Mouse (Mus musculus) MEL (cell line): ENCODE data around the gene Avl9. TPM values are rescaled to one million over a fixed set of nuclear protein-coding genes. Genes with fewer than 3 reads are reported as not detected.

ENCODE experiments used
- DNase-seq: peaks from one replicate; pipeline ENCODE4 v3.0.0; 2011; ENCODE audit warnings: low read depth, low spot score
- H3K27ac ChIP-seq: 2 replicates; pipeline ENCODE4 v1.5.1; 2012; ENCODE audit warnings: low read depth, mild to moderate bottlenecking, control low read depth, low read length, moderate library complexity; ENCODE audit not compliant: control insufficient read depth
- H3K27me3 ChIP-seq, 2 experiments: fragments of 150-350 bp in 1 of 2; sonication (generic) in 1 of 2; 2 replicates each; pipeline ENCODE4 v1.6.1; 2012; ENCODE audit warnings: low read length in 2 of 2, mild to moderate bottlenecking in 2 of 2, improper control_type of control experiment in 1 of 2, moderate library complexity in 1 of 2; ENCODE audit not compliant: insufficient read depth in 2 of 2, control insufficient read depth in 1 of 2
- H3K36me3 ChIP-seq, 2 experiments: 2 replicates each; pipeline ENCODE4 v1.6.1; 2012 to 2014; ENCODE audit warnings: low read length in 2 of 2, improper control_type of control experiment in 1 of 2, inconsistent platforms in 1 of 2, mild to moderate bottlenecking in 1 of 2; ENCODE audit not compliant: insufficient read depth in 2 of 2, control insufficient read depth in 1 of 2
- H3K4me1 ChIP-seq, 2 experiments: fragments of 150-350 bp in 1 of 2; sonication (generic) in 1 of 2; 2 replicates each; pipeline ENCODE4 v1.6.1; 2012; ENCODE audit warnings: low read length in 2 of 2, improper control_type of control experiment in 1 of 2, mild to moderate bottlenecking in 1 of 2; ENCODE audit not compliant: insufficient read depth in 2 of 2, control insufficient read depth in 1 of 2
- H3K4me3 ChIP-seq, 2 experiments: fragments of 150-350 bp in 1 of 2; sonication (generic) in 1 of 2; 2 replicates each; pipeline ENCODE4 v1.5.1; 2012; ENCODE audit warnings: low read depth in 2 of 2, low read length in 2 of 2, mild to moderate bottlenecking in 2 of 2, moderate library complexity in 2 of 2, control low read depth in 1 of 2, improper control_type of control experiment in 1 of 2; ENCODE audit not compliant: control insufficient read depth in 1 of 2, insufficient read depth in 1 of 2
- H3K79me2 ChIP-seq: 2 replicates; pipeline ENCODE4 v1.6.1; 2012; ENCODE audit warnings: mild to moderate bottlenecking, low read length, moderate library complexity; ENCODE audit not compliant: control insufficient read depth, poor library complexity, insufficient read depth
- H3K9ac ChIP-seq: 2 replicates; pipeline ENCODE4 v1.6.1; 2012; ENCODE audit warnings: low read depth, mild to moderate bottlenecking, control low read depth, low read length, moderate library complexity; ENCODE audit not compliant: control insufficient read depth, poor library complexity, severe bottlenecking
- H3K9me3 ChIP-seq: fragments of 150-350 bp; sonication (generic); replicated peaks from 2 replicates; pipeline ENCODE4 v1.6.1; 2012; ENCODE audit warnings: mild to moderate bottlenecking, low read length, improper control_type of control experiment, moderate library complexity; ENCODE audit not compliant: insufficient read depth
- BHLHE40 ChIP-seq: IDR thresholded peaks from 2 replicates; pipeline ENCODE4 v1.6.1; 2012; ENCODE audit warnings: low read depth, mild to moderate bottlenecking, inconsistent platforms, low read length, improper control_type of control experiment, borderline replicate concordance
- CHD1 ChIP-seq: IDR thresholded peaks from 2 replicates; pipeline ENCODE4 v1.6.1; 2012; ENCODE audit warnings: low read depth, mild to moderate bottlenecking, inconsistent platforms, low read length, improper control_type of control experiment
- CHD2 ChIP-seq: IDR thresholded peaks from 2 replicates; pipeline ENCODE4 v1.6.1; 2011; ENCODE audit warnings: low read length, improper control_type of control experiment
- CTCF ChIP-seq, 3 experiments: IDR thresholded peaks in 2 of 3; conservative IDR thresholded peaks in 1 of 3; 2 replicates each; pipeline ENCODE4 v1.5.1; 2011 to 2012; ENCODE audit warnings: low read length in 3 of 3, low read depth in 2 of 3, mild to moderate bottlenecking in 2 of 3, improper control_type of control experiment in 1 of 3, inconsistent platforms in 1 of 3, mixed read lengths in 1 of 3, moderate library complexity in 1 of 3; ENCODE audit not compliant: control insufficient read depth in 1 of 3, insufficient read depth in 1 of 3, poor library complexity in 1 of 3, severe bottlenecking in 1 of 3
- E2F4 ChIP-seq: IDR thresholded peaks from 2 replicates; pipeline ENCODE4 v1.6.1; 2011; ENCODE audit warnings: low read depth, low read length, improper control_type of control experiment, borderline replicate concordance
- ELF1 ChIP-seq: IDR thresholded peaks from 2 replicates; pipeline ENCODE4 v1.6.1; 2014; ENCODE audit warnings: low read depth, mild to moderate bottlenecking, inconsistent platforms, low read length, improper control_type of control experiment, moderate library complexity
- ETS1 ChIP-seq: IDR thresholded peaks from 2 replicates; pipeline ENCODE4 v1.6.1; 2012; ENCODE audit warnings: low read depth, mild to moderate bottlenecking, inconsistent platforms, low read length, improper control_type of control experiment, moderate library complexity
- GATA1 ChIP-seq: IDR thresholded peaks from 2 replicates; pipeline ENCODE4 v1.6.1; 2011; ENCODE audit warnings: low read depth, low read length, improper control_type of control experiment
- HCFC1 ChIP-seq: IDR thresholded peaks from 2 replicates; pipeline ENCODE4 v1.6.1; 2012; ENCODE audit warnings: low read depth, mild to moderate bottlenecking, inconsistent platforms, low read length, improper control_type of control experiment, moderate library complexity
- KAT2A ChIP-seq: conservative IDR thresholded peaks from 2 replicates; pipeline ENCODE4 v1.6.1; 2012; ENCODE audit warnings: low read depth, low read length, improper control_type of control experiment, inconsistent platforms
- MAZ ChIP-seq: IDR thresholded peaks from 2 replicates; pipeline ENCODE4 v1.6.1; 2012; ENCODE audit warnings: low read depth, mild to moderate bottlenecking, inconsistent platforms, low read length, improper control_type of control experiment
- MXI1 ChIP-seq: IDR thresholded peaks from 2 replicates; pipeline ENCODE4 v1.6.1; 2011; ENCODE audit warnings: mild to moderate bottlenecking, low read depth, low read length, improper control_type of control experiment
- NELFE ChIP-seq: IDR thresholded peaks from 2 replicates; pipeline ENCODE4 v1.6.1; 2011; ENCODE audit warnings: low read depth, low read length, improper control_type of control experiment
- NRF1 ChIP-seq: IDR thresholded peaks from 2 replicates; pipeline ENCODE4 v1.6.1; 2014; ENCODE audit warnings: low read depth, mild to moderate bottlenecking, inconsistent platforms, low read length, improper control_type of control experiment, moderate library complexity; ENCODE audit not compliant: poor library complexity, insufficient read depth, severe bottlenecking
- POLR2A ChIP-seq, 2 experiments: IDR thresholded peaks; 2 replicates each; pipeline ENCODE4 v1.6.1; 2011 to 2012; ENCODE audit warnings: low read length in 2 of 2, mild to moderate bottlenecking in 2 of 2, control low read depth in 1 of 2, improper control_type of control experiment in 1 of 2, low read depth in 1 of 2, moderate library complexity in 1 of 2; ENCODE audit not compliant: control insufficient read depth in 1 of 2, insufficient read depth in 1 of 2, poor library complexity in 1 of 2
- POLR2AphosphoS2 ChIP-seq: IDR thresholded peaks from 2 replicates; pipeline ENCODE4 v1.6.1; 2011; ENCODE audit warnings: low read length, improper control_type of control experiment
- POLR2AphosphoS5 ChIP-seq: IDR thresholded peaks from 2 replicates; pipeline ENCODE4 v1.6.1; 2012; ENCODE audit warnings: low read depth, borderline replicate concordance, mild to moderate bottlenecking, inconsistent platforms, low read length, moderate library complexity, mixed read lengths
- RAD21 ChIP-seq: IDR thresholded peaks from 2 replicates; pipeline ENCODE4 v1.6.1; 2011; ENCODE audit warnings: mild to moderate bottlenecking, low read depth, low read length, improper control_type of control experiment
- RCOR1 ChIP-seq: IDR thresholded peaks from 2 replicates; pipeline ENCODE4 v1.6.1; 2012; ENCODE audit warnings: low read depth, mild to moderate bottlenecking, inconsistent platforms, low read length, improper control_type of control experiment
- SIN3A ChIP-seq: IDR thresholded peaks from 2 replicates; pipeline ENCODE4 v1.6.1; 2012; ENCODE audit warnings: low read length, improper control_type of control experiment, inconsistent platforms
- SMC3 ChIP-seq: IDR thresholded peaks from 2 replicates; pipeline ENCODE4 v1.6.1; 2011; ENCODE audit warnings: low read depth, low read length, improper control_type of control experiment
- TAL1 ChIP-seq: IDR thresholded peaks from 2 replicates; pipeline ENCODE4 v1.6.1; 2012; ENCODE audit warnings: mild to moderate bottlenecking, inconsistent platforms, low read length, moderate library complexity, mixed read lengths
- TBP ChIP-seq: IDR thresholded peaks from 2 replicates; pipeline ENCODE4 v1.8.0; 2011; ENCODE audit warnings: low read depth, low read length, improper control_type of control experiment
- TCF12 ChIP-seq: IDR thresholded peaks from 2 replicates; pipeline ENCODE4 v1.6.1; 2014; ENCODE audit warnings: low read depth, mild to moderate bottlenecking, inconsistent platforms, low read length, improper control_type of control experiment, moderate library complexity
- UBTF ChIP-seq: IDR thresholded peaks from 2 replicates; pipeline ENCODE4 v1.6.1; 2012; ENCODE audit warnings: low read depth, mild to moderate bottlenecking, inconsistent platforms, low read length, improper control_type of control experiment, moderate library complexity, borderline replicate concordance; ENCODE audit not compliant: insufficient read depth
- USF2 ChIP-seq, 2 experiments: IDR thresholded peaks; 2 replicates each; pipeline ENCODE4 v1.6.1; 2011 to 2012; ENCODE audit warnings: improper control_type of control experiment in 2 of 2, low read length in 2 of 2, borderline replicate concordance in 1 of 2, inconsistent platforms in 1 of 2, low read depth in 1 of 2, mild to moderate bottlenecking in 1 of 2; ENCODE audit not compliant: insufficient read depth in 1 of 2
- ZC3H11A ChIP-seq: IDR thresholded peaks from 2 replicates; pipeline ENCODE4 v1.6.1; 2012; ENCODE audit warnings: low read depth, mild to moderate bottlenecking, inconsistent platforms, low read length, improper control_type of control experiment
- ZKSCAN1 ChIP-seq: IDR thresholded peaks from 2 replicates; pipeline ENCODE4 v1.6.1; 2012; ENCODE audit warnings: low read depth, mild to moderate bottlenecking, inconsistent platforms, low read length, improper control_type of control experiment, moderate library complexity
- polyA plus RNA-seq, 2 experiments: library from polyadenylated mRNA; stranded (reverse) in 1 of 2; unstranded in 1 of 2; fragments of >175 nt in 1 of 2; fragments of >200 nt in 1 of 2; gene quantifications; 2 replicates each; pipeline versions ENCODE4 v1.2.1 to v1.2.4; 2012; ENCODE audit warnings: low replicate concordance in 2 of 2, low read depth in 1 of 2; ENCODE audit not compliant: insufficient read length in 2 of 2, insufficient read depth in 1 of 2, missing spikeins in 1 of 2
- total RNA-seq: library from RNA; depleted of rRNA; stranded (reverse); fragments of 300-350 nt; gene quantifications from 2 replicates; pipeline ENCODE4 v1.2.3, GENCODE M21; 2012

Gene Avl9
- total and polyA plus RNA-seq, 3 experiments = 7.7 to 7.9 TPM; not detected in 1

GRCm38 (mm10) chr6:56692445-56692844 is 22.3 kb upstream of the Avl9 start:
- TF ChIP-seq TAL1 = no peak
- TF ChIP-seq RAD21 = no peak
- TF ChIP-seq E2F4 = no peak
- TF ChIP-seq RCOR1 = no peak
- no peak for TF ChIP-seq CTCF (IDR thresholded peaks at IDR 0.05 in 2 of 3, conservative IDR thresholded peaks at IDR 0.05 in 1 of 3; ENCODE audit: control insufficient read depth in 1 of 3, insufficient read depth in 1 of 3, low read depth in 2 of 3, low read length in 3 of 3, poor library complexity in 1 of 3, severe bottlenecking in 1 of 3)
- no peak for TF ChIP-seq CHD2
- TF ChIP-seq UBTF = no peak
- TF ChIP-seq GATA1 = no peak
- no peak for TF ChIP-seq POLR2AphosphoS5
- TF ChIP-seq KAT2A = no peak
- no peak for TF ChIP-seq SMC3
- TF ChIP-seq TBP = no peak
- no peak for TF ChIP-seq BHLHE40
- no peak for TF ChIP-seq ZC3H11A
- no peak for TF ChIP-seq HCFC1
- no peak overlapping the region for H3K27ac ChIP-seq
- H3K4me1 ChIP-seq = no peaks in the 10 kb centered on the region
- H3K79me2 ChIP-seq = no peaks in the 10 kb centered on the region
- H3K27me3 ChIP-seq = no peaks in the 10 kb centered on the region
- no peaks in the 10 kb centered on the region for H3K9me3 ChIP-seq
- DNase-seq = no peak
- H3K4me3 ChIP-seq = no peak overlapping the region
- H3K9ac ChIP-seq = no peak overlapping the region
- no peaks in the 10 kb centered on the region for H3K36me3 ChIP-seq

- no peaks in the 10 kb centered on the region for H3K9me3 ChIP-seq
- peak within 1 kb of the TSS; percentile 71 for H3K9ac ChIP-seq
- no peaks in the 10 kb centered on the region for H3K4me1 ChIP-seq
- peak within 1 kb of the TSS; percentile 56 to 93 for H3K4me3 ChIP-seq
- peak within 1 kb of the TSS; percentile 17 for H3K27ac ChIP-seq
- H3K36me3 ChIP-seq = peaks cover 0 to 7% of the 10 kb centered on the region in 2 experiments; a peak in 3 of 4 replicates
- TF ChIP-seq CHD1 (no peak), HCFC1 (peak; percentile 98), ETS1 (peak; percentile 64; the same call in 1 of the 2 replicates), USF2 (IDR thresholded peaks at IDR 0.05; ENCODE audit: borderline replicate concordance in 1 of 2, insufficient read depth in 1 of 2, low read depth in 1 of 2, low read length in 2 of 2) (no peak), POLR2AphosphoS5 (no peak), NRF1 (peak; percentile 66), TBP (peak; percentile 88), ELF1 (peak; percentile 95), TCF12 (peak; percentile 66), MAZ (no peak), UBTF (no peak), NELFE (peak; percentile 72), MXI1 (peak; percentile 89), POLR2A (IDR thresholded peaks at IDR 0.05; ENCODE audit: control insufficient read depth in 1 of 2, insufficient read depth in 1 of 2, low read depth in 1 of 2, low read length in 2 of 2, poor library complexity in 1 of 2) (peak; percentile 64 to 80; a peak in 3 of 4 replicates), POLR2AphosphoS2 (0 out of 2 replicates have a peak, but pooled peaks have one; percentile 66), ZKSCAN1 (no peak), GATA1 (peak; percentile 42), SIN3A (peak; percentile 100), KAT2A (peak; percentile 82; the same call in 1 of the 2 replicates)
- TF ChIP-seq, all 39 proteins: peak for 13
- no peaks in the 10 kb centered on the region for H3K27me3 ChIP-seq
- peak; percentile 95 for DNase-seq
- H3K79me2 ChIP-seq = peaks cover 8% of the 10 kb centered on the region
Measured at GRCm38 (mm10) chr6:56703931-56704900, 10.5 kb upstream of the Avl9 start, which contains the start of gene Lsm5. Lsm5 (minus strand) TSS chr6:56704710.
